Mouse (Mus musculus) forebrain, embryonic 14.5 days (tissue): ENCODE measurements around the gene Unc119. TPM values are rescaled to one million over a fixed set of nuclear protein-coding genes. Genes with fewer than 3 reads are reported as not detected.

Source experiments
- ATAC-seq: fragments of 200-750 bp; cut with Nextera tagmentation; 2 replicates; pipeline ENCODE4 v1.8.0; 2017; ENCODE audit warnings: mild to moderate bottlenecking, moderate library complexity
- DNase-seq: peaks from one replicate; pipeline ENCODE4 v3.0.0-alpha.2; 2015; ENCODE audit warnings: low spot score
- H3K27ac ChIP-seq: fragments of 300-500 bp; sonication (generic); 2 replicates; pipeline ENCODE4 v1.5.1; 2014; ENCODE audit warnings: low read depth, mild to moderate bottlenecking, control low read depth, low read length, moderate library complexity
- H3K27me3 ChIP-seq: fragments of 300-500 bp; sonication (generic); replicated peaks from 2 replicates; pipeline ENCODE4 v1.6.1; 2014; ENCODE audit warnings: low read length, control low read depth, mixed read lengths; ENCODE audit not compliant: control insufficient read depth, insufficient read depth
- H3K36me3 ChIP-seq: fragments of 300-500 bp; sonication (generic); 2 replicates; pipeline ENCODE4 v1.6.1; 2014; ENCODE audit warnings: low read length, control low read depth; ENCODE audit not compliant: control insufficient read depth, insufficient read depth
- H3K4me1 ChIP-seq: fragments of 300-500 bp; sonication (generic); 2 replicates; pipeline ENCODE4 v1.6.1; 2014; ENCODE audit warnings: antibody characterized with exemption, low read length, control low read depth; ENCODE audit not compliant: control insufficient read depth, insufficient read depth
- H3K4me2 ChIP-seq: fragments of 300-500 bp; sonication (generic); 2 replicates; pipeline ENCODE4 v1.6.1; 2014; ENCODE audit warnings: mild to moderate bottlenecking, control low read depth, low read length
- H3K4me3 ChIP-seq: fragments of 300-500 bp; sonication (generic); 2 replicates; pipeline ENCODE4 v1.5.1; 2014; ENCODE audit warnings: low read depth, low read length, control low read depth
- H3K9ac ChIP-seq: fragments of 300-500 bp; sonication (generic); 2 replicates; pipeline ENCODE4 v1.6.1; 2014; ENCODE audit warnings: mild to moderate bottlenecking, low read length, control low read depth, moderate library complexity
- H3K9me3 ChIP-seq: fragments of 300-500 bp; sonication (generic); replicated peaks from 2 replicates; pipeline ENCODE4 v1.6.1; 2016; ENCODE audit warnings: low read length, control low read depth, mixed read lengths; ENCODE audit not compliant: control insufficient read depth
- WGBS: fragments of 180-500 bp; shearing (Covaris S2); extraction: QIAGEN DNeasy Blood & Tissue Kit; methylation state at CpG from one replicate; pipeline ENCODE4 v1.1.7; 2014; 5-methylcytosine and 5-hydroxymethylcytosine counted together
- polyA plus RNA-seq: library from polyadenylated mRNA; unstranded; fragments of >200 nt; fragmentation: Nextera tagmentation; extraction: Ambion mirVana; gene quantifications from 2 replicates; pipeline ENCODE4 v1.2.1, GENCODE M21; 2014

The Unc119 gene
- polyA plus RNA-seq, 1 experiment from 2014 or later, result 72.5 TPM

- H3K4me1 ChIP-seq, result no peaks in the 10 kb centered on the region
- H3K4me3 ChIP-seq, result no peak overlapping the region
- H3K36me3 ChIP-seq, result no peaks in the 10 kb centered on the region
- ATAC-seq (no peak; the same call in 1 of the 2 replicates), DNase-seq (no peak)
- H3K27me3 ChIP-seq, result no peaks in the 10 kb centered on the region
- WGBS, result 53% methylated on average over 2 of the region's 2 CpGs
- H3K9ac ChIP-seq, result no peak overlapping the region
- no peak overlapping the region for H3K4me2 ChIP-seq
- H3K9me3 ChIP-seq, result no peaks in the 10 kb centered on the region
- no peak overlapping the region for H3K27ac ChIP-seq
These were observed 17.5 kb downstream of the Unc119 start for GRCm38 (mm10) chr11:78360789-78361131.

GRCm38 (mm10) chr11:78363309-78364007, 20.2 kb downstream of the Unc119 start:
- ATAC-seq (no peak), DNase-seq (no peak)
- no peak overlapping the region for H3K4me2 ChIP-seq
- no peak overlapping the region for H3K4me3 ChIP-seq
- no peaks in the 10 kb centered on the region for H3K27me3 ChIP-seq
- H3K9me3 ChIP-seq, result no peaks in the 10 kb centered on the region
- no peak overlapping the region for H3K27ac ChIP-seq
- no peak overlapping the region for H3K9ac ChIP-seq
- H3K4me1 ChIP-seq, result no peaks in the 10 kb centered on the region
- H3K36me3 ChIP-seq, result no peaks in the 10 kb centered on the region
- WGBS, result 84% methylated on average over 13 of the region's 13 CpGs

GRCm38 (mm10) chr11:78364103-78364502, 20.8 kb downstream of the Unc119 start:
- Histone ChIP-seq H3K4me1 (no peaks in the 10 kb centered on the region), H3K27ac (no peak overlapping the region), H3K4me3 (no peak overlapping the region), H3K36me3 (no peaks in the 10 kb centered on the region), H3K9me3 (no peaks in the 10 kb centered on the region), H3K27me3 (no peaks in the 10 kb centered on the region), H3K4me2 (no peak overlapping the region), H3K9ac (no peak overlapping the region)
- WGBS, result 58% methylated on average over 8 of the region's 8 CpGs
- ATAC-seq (no peak), DNase-seq (no peak)

GRCm38 (mm10) chr11:78367456-78368225, 24.4 kb downstream of the Unc119 start:
- no peak overlapping the region for H3K4me2 ChIP-seq
- H3K4me3 ChIP-seq, result no peak overlapping the region
- H3K4me1 ChIP-seq, result no peaks in the 10 kb centered on the region
- no peak for DNase-seq
- no peaks in the 10 kb centered on the region for H3K9me3 ChIP-seq
- no peak overlapping the region for H3K27ac ChIP-seq
- no peaks in the 10 kb centered on the region for H3K36me3 ChIP-seq
- no peak for ATAC-seq
- no peak overlapping the region for H3K9ac ChIP-seq
- WGBS, result 91% methylated on average over 15 of the region's 15 CpGs
- H3K27me3 ChIP-seq, result no peaks in the 10 kb centered on the region

- ATAC-seq, result no peak
- Histone ChIP-seq H3K4me3 (no peak overlapping the region), H3K4me2 (no peak overlapping the region)
These were observed 27.1 kb downstream of the Unc119 start for GRCm38 (mm10) chr11:78370389-78370788.

GRCm38 (mm10) chr11:78371711-78372110, 28.4 kb downstream of the Unc119 start:
- Histone ChIP-seq H3K4me2 (no peak overlapping the region), H3K4me3 (no peak overlapping the region), H3K9ac (no peak overlapping the region), H3K4me1 (no peaks in the 10 kb centered on the region), H3K27me3 (no peaks in the 10 kb centered on the region), H3K9me3 (no peaks in the 10 kb centered on the region), H3K36me3 (no peaks in the 10 kb centered on the region), H3K27ac (no peak overlapping the region)
- DNase-seq, result no peak
- WGBS, result 93% methylated on average over 11 of the region's 11 CpGs
- no peak for ATAC-seq

More at GRCm38 (mm10) chr11:78370389-78370788, 27.1 kb downstream of the Unc119 start:
- Histone ChIP-seq H3K9ac (no peak overlapping the region), H3K36me3 (no peaks in the 10 kb centered on the region), H3K9me3 (no peaks in the 10 kb centered on the region), H3K4me1 (no peaks in the 10 kb centered on the region), H3K27me3 (no peaks in the 10 kb centered on the region), H3K27ac (no peak overlapping the region)
- no peak for DNase-seq
- WGBS, result 65% methylated on average over 1 of the region's 1 CpGs

GRCm38 (mm10) chr11:78372166-78372565, 28.9 kb downstream of the Unc119 start:
- Histone ChIP-seq H3K27ac (no peak overlapping the region), H3K9me3 (no peaks in the 10 kb centered on the region), H3K36me3 (no peaks in the 10 kb centered on the region), H3K9ac (no peak overlapping the region), H3K4me2 (no peak overlapping the region), H3K27me3 (no peaks in the 10 kb centered on the region), H3K4me1 (no peaks in the 10 kb centered on the region), H3K4me3 (no peak overlapping the region)
- no peak for DNase-seq
- no peak for ATAC-seq
- WGBS, result 90% methylated on average over 3 of the region's 3 CpGs

GRCm38 (mm10) chr11:78372610-78373009, 29.3 kb downstream of the Unc119 start:
- no peak for ATAC-seq
- no peak overlapping the region for H3K4me3 ChIP-seq
- DNase-seq, result no peak
- no peak overlapping the region for H3K9ac ChIP-seq
- no peak overlapping the region for H3K4me2 ChIP-seq
- no peaks in the 10 kb centered on the region for H3K4me1 ChIP-seq
- H3K36me3 ChIP-seq, result no peaks in the 10 kb centered on the region
- 67% methylated on average over 7 of the region's 7 CpGs for WGBS
- H3K27ac ChIP-seq, result no peak overlapping the region
- H3K27me3 ChIP-seq, result no peaks in the 10 kb centered on the region
- no peaks in the 10 kb centered on the region for H3K9me3 ChIP-seq

- H3K27ac ChIP-seq, result no peak overlapping the region
- no peaks in the 10 kb centered on the region for H3K27me3 ChIP-seq
- no peaks in the 10 kb centered on the region for H3K9me3 ChIP-seq
- DNase-seq, result no peak
- H3K36me3 ChIP-seq, result no peaks in the 10 kb centered on the region
- ATAC-seq, result no peak
- 90% methylated on average over 8 of the region's 8 CpGs for WGBS
- no peak overlapping the region for H3K9ac ChIP-seq
- no peaks in the 10 kb centered on the region for H3K4me1 ChIP-seq
- H3K4me3 ChIP-seq, result no peak overlapping the region
- H3K4me2 ChIP-seq, result no peak overlapping the region
These were observed 30.9 kb downstream of the Unc119 start for GRCm38 (mm10) chr11:78374147-78374546.
